Mouse (Mus musculus): Measurements from ENCODE around the gene Cldn19.

GRCm38 (mm10) chr4:119248407-119248965, 6.7 kb upstream of the Cldn19 start:
- TF ChIP-seq CTCF (IDR thresholded peaks at IDR 0.05; ENCODE audit: borderline replicate concordance, extremely low read depth, insufficient read depth, insufficient read length) (no peak), POLR2A (IDR thresholded peaks at IDR 0.05; ENCODE audit: borderline replicate concordance, extremely low read depth, insufficient read depth, insufficient read length, poor library complexity, severe bottlenecking) (no peak)
